8 mouse cellular contexts compared by ENCODE assay signal in the genomic region with DNA sequence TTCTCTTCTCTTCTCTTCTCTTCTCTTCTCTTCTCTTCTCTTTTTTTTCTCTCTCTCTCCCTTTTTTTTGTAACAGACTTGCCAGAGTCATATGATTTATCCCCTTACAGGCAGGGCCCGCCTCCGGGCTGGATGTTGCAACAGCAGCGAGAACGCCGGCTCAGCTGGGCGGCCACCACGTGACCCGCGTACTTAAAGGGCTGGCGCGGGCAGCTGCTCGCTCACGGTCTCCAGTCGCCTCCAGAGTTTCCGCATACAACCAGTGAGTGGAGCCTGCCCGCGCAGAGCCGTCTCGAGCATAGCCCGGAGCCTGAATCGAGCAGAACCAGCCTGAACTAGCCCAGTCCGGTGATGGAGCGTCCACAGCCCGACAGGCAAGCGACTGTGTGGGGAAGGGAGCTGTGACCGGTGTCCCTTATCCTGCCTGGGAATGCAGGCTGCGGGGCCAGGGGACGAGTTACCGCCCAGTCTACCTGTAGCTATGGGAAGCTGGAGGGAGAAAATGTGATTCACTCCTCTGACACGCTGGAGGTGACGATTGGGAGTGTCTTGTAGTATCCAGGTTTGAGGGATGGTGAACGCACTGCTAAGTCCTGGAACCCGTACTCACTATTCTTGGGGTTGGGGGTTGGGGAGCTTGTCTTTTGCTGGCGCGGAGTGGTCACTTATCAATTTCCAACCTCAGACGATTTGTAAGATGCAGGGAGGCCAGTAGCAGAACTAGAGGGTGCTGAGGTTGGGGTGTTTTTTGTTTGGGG. TPM values are rescaled to one million over a fixed set of nuclear protein-coding genes. Genes with fewer than 3 reads are reported as not detected.
DNase-seq lines count a peak whose midpoint lies in the region; ATAC-seq lines count a peak whose summit lies in the region.

A gene (plus strand): TSS at position 223 of the 758 bp plus-strand sequence.

- peak; percentile 91 for ATAC-seq in megakaryocyte, adult 5-6 weeks (ENCODE audit: poor library complexity, severe bottlenecking)

- DNase-seq in adipocyte (ENCODE audit: low spot score), result peak; percentile 98
- DNase-seq in embryo, embryonic 10.5 days (ENCODE audit: low spot score), result peak; percentile 93
- peak; percentile 93 for DNase-seq in gastrocnemius, postnatal 10 days
- peak; percentile 79 for DNase-seq in induced T-regulatory cell, adult 2 months (ENCODE audit: low read depth)
- peak; percentile 74 to 90 for DNase-seq in left cerebral cortex, adult 8-10 months (ENCODE audit: low spot score in 2 of 2)
- DNase-seq in right cerebral cortex, adult 18-20 months, result peak; percentile 92
- DNase-seq in urinary bladder, adult 2 months (ENCODE audit: low spot score), result peak; percentile 89

RNA-seq across cellular contexts. Expression of the gene that starts here (rescaled TPM):
- total RNA-seq in gastrocnemius, postnatal 10 days (2021), result 10 to 100 TPM; 14.8 to 24.3 TPM
- 10 to 100 TPM in 1 of 4 experiments, 1 to 10 TPM in 3; 3.6 to 10.7 (median 6.8) TPM for total RNA-seq in left cerebral cortex, adult 8-10 months (2022)
- total RNA-seq in megakaryocyte, adult 5-6 weeks (2015), result 25.4 and 27.1 TPM in 2 replicates
- 42.3 and 49.8 TPM in 2 replicates for total RNA-seq in megakaryocyte, adult 5-6 weeks (2017)
- 24.1 and 24.2 TPM in 2 replicates for polyA plus RNA-seq in urinary bladder, adult 2 months (2012; rRNA removed)

Comparison
In these comparisons a context has a peak if more than half of its experiments do, and no peak if none do; other contexts are left out.
1. Peak in every context shown above with its lines: DNase-seq and ATAC-seq.